Mouse (Mus musculus) testis, adult 2 months (tissue): ENCODE data around the gene Fyn.

ENCODE experiments used
- CTCF ChIP-seq: fragments of 200-500 bp; IDR thresholded peaks from 2 replicates; pipeline ENCODE4 v1.5.1; 2012; ENCODE audit warnings: low read depth, mild to moderate bottlenecking, inconsistent platforms, low read length, moderate library complexity; ENCODE audit not compliant: control insufficient read depth, insufficient read depth, insufficient replicate concordance
- POLR2A ChIP-seq: fragments of 200-500 bp; IDR thresholded peaks from 2 replicates; pipeline ENCODE4 v1.6.1; 2012; ENCODE audit warnings: low read depth, mild to moderate bottlenecking, inconsistent platforms, low read length, moderate library complexity; ENCODE audit not compliant: control insufficient read depth

- TF ChIP-seq CTCF: no peak
- TF ChIP-seq POLR2A: no peak
Measured at GRCm38 (mm10) chr10:39550791-39551190, 182.1 kb downstream of the Fyn start.
